Mouse (Mus musculus) left cerebral cortex, postnatal 25 days (tissue): Measurements from ENCODE around the gene Sec11a. TPM values are rescaled to one million over a fixed set of nuclear protein-coding genes. Genes with fewer than 3 reads are reported as not detected.
"Not testable (repeated sequence)": the region's sequence is repeated elsewhere in the genome, so short reads cannot be mapped to it uniquely, and the experiment has no call there.

Experiments used
- DNase-seq, 2 experiments: peaks; one replicate each; pipeline ENCODE4 v3.0.0; 2022; ENCODE audit warnings: low spot score in 2 of 2, mixed read lengths in 1 of 2
- intact Hi-C: fragments of 180-260 bp; cut with DNase I; formaldehyde crosslinking; loops from one replicate; pipeline ENCODE4 v1.15.1; 2025
- total RNA-seq, 2 experiments: library from RNA; stranded (reverse); gene quantifications; 2 replicates each; pipeline ENCODE4 v1.2.3; 2021

The Sec11a gene
- total RNA-seq, 2 experiments from 2014 or later: 52.2 to 60.2 TPM

- intact Hi-C loops: no loop called here
Observed at GRCm38 (mm10) chr7:80970913-80971312, 23.3 kb upstream of the Sec11a start.

DNA sequence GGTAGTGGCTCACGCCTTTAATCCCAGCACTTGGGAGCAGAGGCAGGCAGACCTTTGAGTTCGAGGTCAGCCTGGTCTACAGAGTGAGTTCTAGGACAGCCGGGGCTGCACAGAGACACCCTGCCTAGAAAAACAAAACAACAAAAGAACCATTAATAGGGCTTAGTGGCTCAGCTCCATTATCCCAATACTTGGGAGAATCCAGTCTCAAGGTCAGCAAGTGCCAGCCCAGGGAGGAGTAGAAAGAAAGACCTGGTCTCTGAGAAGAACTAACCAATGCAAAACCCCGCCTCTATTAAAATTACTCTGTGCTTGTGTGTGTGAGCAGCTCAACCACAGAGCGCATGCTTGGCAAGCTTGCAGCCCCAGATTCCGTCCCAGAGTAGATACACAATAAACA lies 15.2 kb upstream of the Sec11a start:
- DNase-seq: no peak
- intact Hi-C loops: no loop called here

More at GRCm38 (mm10) chr7:80970913-80971312, 23.3 kb upstream of the Sec11a start:
- no peak for DNase-seq

DNA sequence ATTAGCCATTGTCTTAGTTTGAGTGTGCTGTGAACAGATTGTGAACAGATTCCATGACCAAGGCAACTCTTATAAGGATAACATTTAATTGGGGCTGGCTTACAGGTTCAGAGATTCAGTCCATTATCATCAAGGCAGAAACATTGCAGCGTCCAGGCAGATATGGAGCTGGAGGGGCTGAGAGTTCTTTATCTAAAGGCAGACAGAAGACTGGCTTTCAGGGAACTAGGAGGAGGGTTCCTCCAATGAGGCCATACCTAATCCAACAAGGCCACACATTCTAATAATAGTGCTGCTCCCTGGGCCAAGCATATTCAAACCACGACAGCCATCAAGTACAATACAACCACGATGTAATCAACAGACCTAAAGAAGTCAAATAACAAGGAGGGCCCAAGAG lies 11.4 kb upstream of the Sec11a start:
- intact Hi-C loops: no loop called here
- DNase-seq: no peak

- intact Hi-C loops: no loop called here
- DNase-seq: no peak
Observed at GRCm38 (mm10) chr7:80956891-80957290, 9.3 kb upstream of the Sec11a start.

DNA sequence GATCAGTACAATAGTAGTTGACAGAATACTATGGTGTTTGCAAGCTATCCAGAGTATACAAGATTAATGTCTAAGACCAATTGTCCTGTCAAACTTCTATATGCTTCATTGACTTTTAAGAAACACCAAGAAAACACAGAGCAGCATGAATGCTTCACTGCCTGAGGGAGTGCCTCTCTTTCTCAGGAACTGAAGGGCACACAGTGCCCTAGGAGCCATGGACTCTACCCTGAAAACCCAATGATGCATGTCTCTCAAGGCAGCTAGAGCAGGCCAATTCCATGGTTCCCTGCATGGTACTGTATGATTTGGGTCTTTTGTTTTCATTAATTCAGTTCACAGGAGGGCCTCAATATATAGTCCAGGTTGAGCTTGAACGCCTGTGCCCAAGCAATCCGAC lies 6.7 kb upstream of the Sec11a start:
- no peak for DNase-seq
- intact Hi-C loops: no loop called here

DNA sequence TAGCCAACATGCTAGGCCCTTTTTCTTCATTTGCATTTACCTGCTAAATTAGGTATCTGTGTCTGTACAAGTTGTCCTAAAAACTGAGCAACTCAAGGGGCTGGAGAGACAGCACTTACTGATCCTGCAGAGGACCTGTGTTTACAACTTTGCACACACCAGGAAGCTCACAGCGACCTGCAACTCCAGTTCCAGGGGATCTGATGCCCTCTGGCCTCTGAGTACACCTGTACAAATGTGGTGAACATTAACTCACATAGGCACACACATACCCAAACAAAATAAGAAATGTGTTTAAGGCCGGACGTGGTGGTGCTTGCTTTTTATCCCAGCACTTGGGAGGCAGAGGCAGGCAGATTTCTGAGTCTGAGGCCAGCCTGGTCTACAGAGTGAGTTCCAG lies 4.6 kb upstream of the Sec11a start:
- intact Hi-C loops: no loop called here
- no peak for DNase-seq

- intact Hi-C loops: no loop called here
- no peak for DNase-seq
Observed at GRCm38 (mm10) chr7:80951461-80951860, 3.9 kb upstream of the Sec11a start.

GRCm38 (mm10) chr7:80939808-80940207 lies 7.8 kb downstream of the Sec11a start:
- intact Hi-C loops: no loop called here
- DNase-seq: no peak

DNA sequence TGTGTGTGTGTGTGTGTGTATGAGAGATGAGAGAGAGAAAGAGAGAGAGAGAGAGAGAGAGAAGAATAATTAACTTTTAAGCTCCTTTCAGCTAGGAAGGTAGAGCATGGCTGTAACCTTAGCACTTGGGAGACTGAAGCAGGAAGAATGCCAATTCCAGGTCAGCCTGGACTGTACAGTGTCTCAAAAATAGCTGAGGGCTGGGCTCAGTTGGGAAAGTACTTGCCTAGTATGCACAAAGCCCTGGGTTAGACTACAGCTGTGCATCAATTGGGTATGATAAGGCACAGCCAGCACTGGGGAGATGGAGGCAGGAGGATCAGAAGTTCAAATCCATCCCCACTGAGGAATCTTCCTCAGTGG lies 10.3 kb downstream of the Sec11a start:
- intact Hi-C loops, DNase-seq: not testable (repeated sequence)

- DNase-seq, intact Hi-C loops: not testable (repeated sequence)
Observed at GRCm38 (mm10) chr7:80936617-80937303, 10.8 kb downstream of the Sec11a start.

GRCm38 (mm10) chr7:80935834-80936233 lies 11.7 kb downstream of the Sec11a start:
- intact Hi-C loops: no loop called here
- no peak for DNase-seq

GRCm38 (mm10) chr7:80932777-80933176 lies 14.8 kb downstream of the Sec11a start:
- intact Hi-C loops: no loop called here
- no peak for DNase-seq

- DNase-seq: peak in 1 of 2 experiments; percentile 59
- intact Hi-C loops: no loop called here
Observed at GRCm38 (mm10) chr7:80931618-80932207, 15.9 kb downstream of the Sec11a start.

DNA sequence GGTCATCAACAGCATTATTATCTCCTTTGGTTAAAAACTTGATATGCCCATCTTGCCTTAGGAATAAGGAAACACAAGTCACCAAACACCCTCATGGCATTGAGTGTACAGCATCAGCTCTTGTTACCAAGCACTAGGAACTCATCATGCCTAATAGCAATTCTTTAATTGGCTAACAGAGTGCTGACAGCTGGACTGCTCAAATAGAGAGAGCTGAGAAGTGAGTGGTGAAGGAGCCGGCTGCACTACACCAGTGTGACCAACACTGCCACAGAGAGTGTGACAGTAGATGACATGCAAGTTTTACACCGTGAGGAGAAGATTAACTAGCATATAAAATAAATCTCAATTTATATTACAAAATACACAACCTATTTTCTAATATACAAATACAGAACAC lies 24.4 kb downstream of the Sec11a start:
- intact Hi-C loops: no loop called here
- DNase-seq: no peak

DNA sequence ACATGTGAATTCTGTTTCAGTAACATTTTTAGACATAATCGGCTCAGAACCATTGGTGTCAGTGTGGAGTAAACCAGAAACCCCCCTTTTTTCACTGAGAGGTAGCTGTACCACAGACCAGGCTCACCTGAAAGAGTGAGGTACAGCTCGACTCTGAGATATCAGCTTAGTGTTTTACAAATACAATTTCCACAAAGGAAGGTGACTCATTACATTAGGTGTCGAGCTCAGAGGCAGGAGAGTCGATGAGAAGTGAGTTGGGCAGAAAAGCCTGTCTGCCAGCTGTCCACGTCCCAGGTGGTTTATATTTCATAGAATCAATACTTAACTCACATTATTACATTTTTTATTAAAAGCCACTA lies 28.0 kb downstream of the Sec11a start:
- no peak for DNase-seq
- intact Hi-C loops: no loop called here

DNA sequence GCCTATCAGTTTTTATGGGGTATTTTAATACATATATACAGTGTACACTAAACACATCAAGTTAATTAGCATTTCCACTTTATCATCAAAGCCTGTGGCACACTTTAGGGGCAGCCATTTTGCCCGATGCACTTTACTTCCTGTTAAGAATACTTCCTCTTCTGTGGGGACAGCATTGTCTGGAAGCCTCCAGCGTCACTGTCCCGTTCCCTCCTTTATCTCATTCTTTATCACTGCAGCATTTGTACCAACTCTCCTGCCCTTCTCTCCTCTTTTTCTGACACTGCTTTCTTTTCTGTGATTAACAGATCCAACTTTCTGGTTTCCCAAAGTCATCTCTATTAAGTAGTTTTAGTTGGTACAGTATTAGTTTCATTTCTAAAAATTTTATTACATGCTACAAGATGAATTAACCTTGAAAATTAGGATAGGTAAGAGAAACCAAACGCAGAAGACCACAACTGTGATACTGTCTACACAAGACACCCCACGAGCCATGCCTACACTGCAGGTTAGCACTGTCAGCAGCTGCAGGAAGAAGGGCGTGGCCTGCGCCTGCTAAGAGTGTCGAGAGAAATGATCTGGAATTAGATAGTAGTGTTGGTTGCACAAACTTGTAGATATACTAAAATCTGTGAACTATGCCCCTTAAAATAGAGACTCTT lies 28.5 kb downstream of the Sec11a start:
- no peak for DNase-seq
- intact Hi-C loops: no loop called here

DNA sequence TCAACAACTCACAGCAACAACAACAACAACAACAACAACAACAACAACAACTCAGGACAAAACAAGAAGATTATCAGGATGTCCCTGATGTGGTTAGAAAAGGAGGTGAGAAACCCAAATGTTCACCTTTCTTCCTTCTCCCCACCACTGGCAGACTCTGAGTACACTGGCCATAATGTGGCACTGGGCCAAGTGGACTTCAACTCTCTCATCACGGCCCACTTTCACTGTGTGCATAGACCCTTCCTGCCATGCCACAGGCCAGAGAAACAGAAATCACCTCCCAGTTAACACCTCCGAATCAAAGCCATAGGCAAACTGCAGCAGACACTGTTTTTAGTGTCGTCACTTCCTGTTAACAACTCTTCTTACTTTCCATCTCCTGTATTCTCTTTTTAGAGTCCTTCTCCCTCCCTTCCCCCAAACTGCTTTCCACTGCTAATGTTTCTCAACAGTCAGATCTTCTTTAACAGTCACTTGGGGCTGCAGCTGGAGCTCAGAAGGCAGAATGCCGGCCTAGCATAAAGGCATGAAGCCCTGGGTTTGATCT lies 29.6 kb downstream of the Sec11a start:
- intact Hi-C loops: no loop called here
- no peak for DNase-seq

DNA sequence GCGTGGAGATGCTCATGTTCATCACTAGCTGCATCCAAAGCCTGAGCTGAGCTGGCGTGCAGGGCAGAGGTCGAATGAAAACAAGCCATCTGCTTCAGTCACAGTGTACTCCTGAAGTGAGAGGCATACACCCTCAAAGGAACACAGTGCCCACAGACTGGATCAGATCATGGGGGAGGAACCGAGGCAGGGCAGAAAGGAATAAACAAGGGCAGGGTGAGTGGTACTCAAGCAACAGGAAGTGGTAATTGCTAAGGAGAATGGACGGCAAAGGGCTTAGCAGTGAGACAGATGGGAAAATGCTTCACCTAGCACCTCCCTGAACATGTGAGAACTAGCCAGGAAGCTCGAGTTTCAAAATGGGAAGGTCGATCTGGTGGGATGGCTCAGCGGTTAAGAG lies 35.1 kb downstream of the Sec11a start:
- DNase-seq: no peak
- intact Hi-C loops: no loop called here

- no peak for DNase-seq
- intact Hi-C loops: no loop called here
Observed at GRCm38 (mm10) chr7:80911053-80911452, 36.5 kb downstream of the Sec11a start.

- intact Hi-C loops: no loop called here
Observed at GRCm38 (mm10) chr7:80904921-80905515, 42.6 kb downstream of the Sec11a start, which contains the start of gene Nmb. Gene Nmb, minus strand, starts transcription at chr7:80905076.

More at GRCm38 (mm10) chr7:80904921-80905515, 42.6 kb downstream of the Sec11a start, which contains the start of gene Nmb:
- peak; percentile 62 to 65 for DNase-seq
